Mouse (Mus musculus): ENCODE data around the gene Anp32e. TPM values are rescaled to one million over a fixed set of nuclear protein-coding genes. Genes with fewer than 3 reads are reported as not detected.
"Not testable (repeated sequence)": the region's sequence is repeated elsewhere in the genome, so short reads cannot be mapped to it uniquely, and the experiment has no call there.

Anp32e gene
- polyA plus RNA-seq, 1 experiment: 123 TPM

DNA sequence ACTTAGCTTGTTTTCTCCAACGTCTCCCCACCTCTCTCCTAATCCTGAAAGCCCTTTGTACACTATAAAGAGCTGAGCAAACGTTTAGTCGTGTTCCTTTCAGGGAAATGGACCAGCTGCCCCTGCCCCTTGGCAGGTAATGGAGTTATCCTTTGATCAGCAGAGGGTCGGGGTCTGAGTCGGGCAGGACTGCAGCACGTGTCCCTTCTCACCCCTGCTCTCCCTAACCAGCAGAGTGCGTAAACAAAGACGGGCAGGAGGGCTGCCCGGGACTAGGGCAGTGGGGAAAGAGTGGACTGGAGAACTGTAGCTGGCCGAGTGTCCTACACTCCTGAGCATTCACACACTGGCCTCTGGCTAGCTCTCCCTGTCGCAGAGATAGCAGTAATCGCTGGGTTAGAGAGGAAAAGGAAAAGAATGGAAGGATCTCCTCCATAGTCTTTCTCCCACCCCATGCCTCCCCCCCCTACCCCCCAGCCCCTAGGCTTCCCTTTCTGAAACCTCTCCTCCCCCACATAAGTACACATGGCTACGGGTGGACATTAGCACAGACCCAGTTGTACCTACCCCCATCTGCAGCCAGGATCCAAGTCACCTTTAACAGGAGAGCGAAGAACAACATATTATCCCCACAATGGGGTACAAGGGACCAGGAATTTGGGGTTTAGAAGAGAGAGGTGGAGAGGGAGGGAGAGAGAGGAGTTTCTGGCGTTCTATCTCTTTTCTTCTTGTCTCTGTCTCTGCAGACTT, 25.1 kb upstream of the Anp32e start:
- no peak for DNase-seq (ENCODE audit: extremely low spot score in 1 of 2, low spot score in 1 of 2)

DNA sequence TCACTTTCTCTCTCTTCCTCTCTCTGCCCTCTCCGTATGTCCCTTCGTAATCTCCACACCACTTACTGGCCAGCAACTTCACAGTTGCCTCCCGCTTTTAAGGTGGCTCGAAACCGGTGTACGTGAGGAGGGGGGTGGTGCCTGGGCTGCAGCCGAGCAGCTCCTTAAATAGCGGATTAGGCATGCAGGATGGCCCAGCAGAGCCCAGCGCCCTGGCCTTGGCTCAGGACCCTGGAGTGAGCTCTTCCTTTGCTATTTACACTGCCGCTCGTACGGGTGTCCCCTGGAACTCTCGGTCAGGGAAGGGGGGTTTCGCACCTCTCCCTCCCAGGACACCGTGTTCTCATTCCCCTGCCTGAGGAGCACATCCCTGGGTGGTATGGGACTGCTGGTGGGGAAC, 24.5 kb upstream of the Anp32e start, which contains the start of gene Car14:
Gene Car14, minus strand, starts transcription at position 124 of the 400 bp plus-strand sequence.
- DNase-seq (ENCODE audit: extremely low spot score in 1 of 2, low spot score in 1 of 2): no peak

DNA sequence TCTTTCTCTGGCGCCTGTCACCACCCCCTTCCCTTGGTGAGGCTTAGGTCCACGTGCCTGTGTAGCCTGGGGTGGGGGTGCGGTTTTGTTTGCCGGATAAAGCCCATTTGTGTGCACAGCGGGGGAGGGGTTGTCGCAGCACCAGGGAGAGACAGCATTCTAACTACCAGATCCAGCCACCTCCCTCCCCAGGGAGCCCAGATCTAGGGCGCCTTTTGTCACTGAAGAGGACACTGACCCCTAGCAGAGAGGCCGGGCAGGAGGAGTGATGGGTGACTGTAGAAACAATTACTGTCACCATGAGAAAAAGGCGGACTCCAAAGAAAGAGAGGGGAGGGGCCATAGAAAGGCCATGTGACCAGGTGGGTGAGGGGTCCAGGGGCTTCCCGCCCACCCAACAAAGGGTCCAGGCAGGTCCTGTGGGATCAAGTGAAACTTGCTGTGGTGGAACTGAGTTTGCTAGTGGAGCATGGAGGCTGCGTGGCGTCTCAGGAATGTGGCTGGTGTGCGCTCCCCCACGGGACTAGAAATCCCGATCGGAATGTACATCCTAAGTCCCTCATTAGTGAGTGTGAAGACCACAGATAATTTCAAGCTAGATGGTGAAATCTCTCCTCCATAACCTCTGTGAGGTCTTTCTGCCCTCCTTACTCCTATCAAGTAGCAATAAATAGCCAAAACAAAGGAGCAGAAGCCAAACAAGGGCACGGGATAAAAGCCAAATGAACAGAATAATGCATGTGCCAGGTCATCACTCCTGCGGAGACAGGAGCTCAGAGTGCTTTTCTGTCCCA, 23.7 kb upstream of the Anp32e start:
- DNase-seq (ENCODE audit: extremely low spot score in 1 of 2, low spot score in 1 of 2): peak in 1 of 2 experiments; percentile 53

DNA sequence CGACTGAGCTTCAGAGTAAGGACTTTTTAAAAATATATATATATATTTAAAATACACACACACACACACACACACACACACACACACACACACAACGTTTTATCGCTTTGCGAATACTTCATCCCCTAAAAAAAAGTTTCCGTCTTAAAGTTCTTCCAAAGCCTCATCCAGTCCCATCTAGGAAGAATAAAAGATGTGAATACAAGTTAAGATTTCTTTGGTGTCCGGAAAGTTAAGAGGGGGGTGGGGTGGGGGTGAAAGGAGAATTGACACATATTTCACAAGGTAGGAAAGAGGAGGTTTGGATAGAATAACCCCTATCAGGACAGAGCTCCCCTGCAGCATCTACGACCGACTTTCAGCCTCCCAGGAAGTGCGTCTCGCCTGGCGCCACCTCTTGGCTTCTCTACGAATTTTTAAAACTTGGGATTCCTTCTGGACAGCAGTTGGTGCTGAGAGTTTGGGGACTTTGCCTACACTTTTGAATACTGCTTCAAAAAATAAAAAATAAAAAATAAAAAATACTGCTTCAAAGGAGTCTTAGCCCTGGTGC, 23.0 kb upstream of the Anp32e start:
- DNase-seq (ENCODE audit: extremely low spot score in 1 of 2, low spot score in 1 of 2): peak in 1 of 2 experiments; percentile 59

DNA sequence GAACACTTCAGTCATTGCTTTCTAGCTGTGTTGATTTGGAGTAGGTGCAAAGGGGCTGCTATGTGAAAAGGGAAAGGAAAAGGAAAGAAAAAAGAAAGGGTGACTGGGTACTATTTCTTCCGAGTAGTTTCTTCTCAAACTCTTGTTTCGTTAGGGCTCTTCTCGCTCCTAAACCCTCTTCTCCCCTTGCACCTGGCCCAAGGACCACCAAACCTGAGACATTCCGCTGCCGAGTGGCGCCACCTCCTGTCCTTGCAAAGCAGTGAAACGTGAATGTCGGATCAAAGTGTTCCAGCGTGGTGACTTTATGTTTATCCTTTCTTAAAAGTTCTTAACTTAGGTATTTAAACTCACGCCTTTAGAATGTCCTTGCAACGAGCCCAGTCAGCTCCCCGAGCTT, 22.2 kb upstream of the Anp32e start:
- no peak for DNase-seq (ENCODE audit: extremely low spot score in 1 of 2, low spot score in 1 of 2)

DNA sequence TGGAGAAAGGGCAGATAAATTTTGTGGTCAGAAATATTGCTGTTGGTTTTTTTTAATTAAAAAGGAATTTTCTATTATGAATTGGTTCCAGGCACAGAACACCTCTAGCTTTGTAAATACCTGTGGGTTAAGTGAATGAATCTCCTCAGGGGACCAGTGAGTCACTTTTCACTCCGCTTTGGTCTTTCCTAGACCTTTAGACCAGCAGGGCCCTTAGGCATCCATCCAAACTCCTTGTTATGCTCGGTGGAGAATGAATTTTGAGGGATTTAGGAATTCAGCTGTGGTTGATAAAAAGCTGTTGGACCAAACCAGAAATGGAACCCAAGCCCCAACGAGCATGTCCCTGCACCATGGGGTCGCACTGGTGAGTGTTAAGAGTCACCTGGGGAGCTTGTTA, 21.4 kb upstream of the Anp32e start:
- no peak for DNase-seq (ENCODE audit: extremely low spot score in 1 of 2, low spot score in 1 of 2)

DNA sequence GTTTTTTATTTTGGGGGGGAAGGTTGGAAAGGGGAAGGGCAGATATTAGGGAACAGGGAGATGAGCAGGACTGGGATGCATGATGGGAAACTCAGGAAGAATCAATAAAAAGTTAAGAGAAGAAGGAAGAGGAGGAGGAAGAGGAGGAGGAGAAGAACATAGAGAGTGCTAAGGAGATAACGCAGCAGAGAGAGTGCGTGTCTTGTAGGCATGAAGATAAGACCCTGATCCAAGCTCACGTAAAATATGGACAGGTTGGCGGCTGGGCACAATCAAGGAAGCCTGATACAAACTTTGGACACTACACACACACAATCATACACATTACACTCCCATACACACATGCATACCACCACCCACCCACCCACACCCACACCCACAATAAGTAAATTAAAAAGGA, 14.3 kb upstream of the Anp32e start:
- DNase-seq (ENCODE audit: extremely low spot score in 1 of 2, low spot score in 1 of 2): no peak

DNA sequence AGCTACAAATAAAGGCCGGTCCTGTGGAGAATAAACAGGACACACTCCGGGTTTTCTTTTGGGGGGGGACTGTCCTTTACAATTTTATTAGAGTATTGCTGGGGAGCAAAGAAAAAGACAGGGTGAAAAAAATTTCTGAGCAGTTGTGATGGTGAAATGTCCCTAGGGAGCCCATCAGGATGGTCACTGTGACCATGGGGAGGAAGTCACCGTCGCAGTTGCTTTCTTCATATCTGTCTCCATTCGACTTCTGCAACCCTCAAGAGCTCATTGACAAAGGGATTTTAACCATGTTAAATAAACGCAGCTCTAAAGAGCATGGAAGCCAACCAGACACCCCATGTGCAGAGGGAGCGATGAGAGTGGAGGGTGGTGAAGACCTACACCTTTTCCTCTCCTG, 12.3 kb upstream of the Anp32e start:
- DNase-seq (ENCODE audit: extremely low spot score in 1 of 2, low spot score in 1 of 2): no peak

DNA sequence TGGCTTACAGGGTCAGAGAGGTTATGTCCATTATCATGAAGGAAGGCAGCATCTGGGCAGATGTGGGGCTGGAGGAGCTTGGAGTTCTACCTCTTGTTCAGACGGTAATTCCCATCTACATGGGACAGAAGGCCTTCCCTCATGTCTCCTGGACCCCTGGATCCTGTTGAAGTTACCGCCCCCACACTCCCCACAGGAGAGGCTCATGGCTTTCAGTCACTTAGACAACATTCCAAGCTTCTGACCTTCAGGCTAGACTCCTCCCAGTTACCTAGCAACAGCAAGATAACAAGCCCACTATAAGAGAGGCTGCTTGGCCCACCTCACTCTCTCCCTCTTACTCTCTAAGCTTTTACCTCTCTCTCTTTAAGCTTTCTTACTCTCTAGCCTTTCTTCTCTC, 8.5 kb upstream of the Anp32e start:
- not testable (repeated sequence) for DNase-seq (ENCODE audit: extremely low spot score in 1 of 2, low spot score in 1 of 2)

DNA sequence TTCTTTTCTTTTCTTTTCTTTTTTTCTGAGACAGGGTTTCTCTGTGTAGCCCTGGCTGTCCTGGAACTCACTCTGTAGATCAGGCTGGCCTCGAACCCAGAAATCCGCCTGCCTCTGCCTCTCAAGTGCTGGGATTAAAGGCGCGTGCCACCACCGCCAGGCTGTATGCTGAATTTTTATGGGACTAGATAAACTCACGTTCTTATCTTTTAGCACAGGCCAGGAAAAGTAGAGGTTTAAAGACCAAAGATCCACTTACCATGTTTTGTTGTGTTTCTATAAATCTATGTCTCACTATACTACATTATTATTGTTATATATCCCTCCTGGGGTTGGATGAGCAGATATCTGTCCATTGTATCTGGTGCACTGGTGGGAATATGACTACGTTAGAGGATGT, 5.6 kb upstream of the Anp32e start:
- DNase-seq (ENCODE audit: extremely low spot score in 1 of 2, low spot score in 1 of 2): not testable (repeated sequence)

DNA sequence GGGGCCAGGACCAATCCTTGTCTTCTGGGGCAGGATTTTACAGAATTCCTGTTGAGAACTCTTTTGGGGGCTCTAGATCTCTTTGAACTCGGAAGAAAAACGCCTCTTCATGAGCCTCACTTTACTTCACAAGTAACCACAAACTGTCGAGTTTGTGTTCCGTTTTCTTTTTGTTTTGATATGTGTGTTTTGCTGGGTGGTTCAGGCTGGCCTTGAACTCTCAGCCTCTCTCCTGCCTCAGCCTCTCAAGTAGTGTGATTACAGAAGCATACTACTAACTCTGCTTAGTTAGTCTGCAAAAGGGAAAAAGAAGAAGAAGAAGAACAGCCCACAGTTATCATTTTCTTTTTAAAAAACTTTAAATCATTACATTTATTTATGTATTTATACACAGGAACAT, 4.9 kb upstream of the Anp32e start:
- no peak for DNase-seq (ENCODE audit: extremely low spot score in 1 of 2, low spot score in 1 of 2)

DNA sequence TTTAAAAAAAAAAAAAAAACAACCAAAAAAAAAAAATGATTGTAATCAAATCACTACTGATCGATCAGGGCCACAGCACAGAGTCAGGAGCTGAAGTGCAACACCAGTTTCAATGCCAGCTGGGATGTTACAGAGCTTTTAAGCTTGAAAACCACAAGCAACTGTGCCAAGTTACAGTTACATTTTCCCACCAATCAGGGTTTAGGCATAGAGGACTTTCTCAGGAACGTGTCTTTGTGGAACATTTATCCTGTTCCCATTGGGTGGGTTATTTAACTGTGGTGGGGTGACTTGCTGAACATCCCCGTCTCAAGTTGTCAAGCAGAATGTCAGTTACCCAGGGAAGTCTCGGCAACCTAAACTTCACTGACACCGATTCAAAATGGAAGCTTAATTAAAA, 4.0 kb upstream of the Anp32e start:
- no peak for DNase-seq (ENCODE audit: extremely low spot score in 1 of 2, low spot score in 1 of 2)

DNA sequence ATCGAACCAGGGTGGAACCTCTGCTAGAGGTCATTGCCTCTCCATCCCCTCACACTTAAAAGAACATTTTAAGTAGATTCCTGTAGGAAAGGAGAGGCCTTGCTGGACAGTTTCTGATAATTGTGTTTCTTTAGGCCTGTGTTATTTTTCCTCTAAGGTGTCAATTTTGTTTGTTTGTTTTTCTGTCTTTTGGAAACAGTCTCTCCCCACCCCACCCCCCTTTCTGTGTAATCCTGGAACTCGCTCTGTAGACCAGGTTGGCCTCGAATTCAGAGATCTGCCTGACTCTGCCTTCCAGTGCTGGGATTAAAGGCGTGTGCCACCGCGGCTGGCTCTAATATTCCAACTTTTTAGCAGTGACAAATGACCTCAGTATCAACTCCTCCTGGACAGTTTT, 787 bp upstream of the Anp32e start:
- DNase-seq (ENCODE audit: extremely low spot score in 1 of 2, low spot score in 1 of 2): no peak

DNA sequence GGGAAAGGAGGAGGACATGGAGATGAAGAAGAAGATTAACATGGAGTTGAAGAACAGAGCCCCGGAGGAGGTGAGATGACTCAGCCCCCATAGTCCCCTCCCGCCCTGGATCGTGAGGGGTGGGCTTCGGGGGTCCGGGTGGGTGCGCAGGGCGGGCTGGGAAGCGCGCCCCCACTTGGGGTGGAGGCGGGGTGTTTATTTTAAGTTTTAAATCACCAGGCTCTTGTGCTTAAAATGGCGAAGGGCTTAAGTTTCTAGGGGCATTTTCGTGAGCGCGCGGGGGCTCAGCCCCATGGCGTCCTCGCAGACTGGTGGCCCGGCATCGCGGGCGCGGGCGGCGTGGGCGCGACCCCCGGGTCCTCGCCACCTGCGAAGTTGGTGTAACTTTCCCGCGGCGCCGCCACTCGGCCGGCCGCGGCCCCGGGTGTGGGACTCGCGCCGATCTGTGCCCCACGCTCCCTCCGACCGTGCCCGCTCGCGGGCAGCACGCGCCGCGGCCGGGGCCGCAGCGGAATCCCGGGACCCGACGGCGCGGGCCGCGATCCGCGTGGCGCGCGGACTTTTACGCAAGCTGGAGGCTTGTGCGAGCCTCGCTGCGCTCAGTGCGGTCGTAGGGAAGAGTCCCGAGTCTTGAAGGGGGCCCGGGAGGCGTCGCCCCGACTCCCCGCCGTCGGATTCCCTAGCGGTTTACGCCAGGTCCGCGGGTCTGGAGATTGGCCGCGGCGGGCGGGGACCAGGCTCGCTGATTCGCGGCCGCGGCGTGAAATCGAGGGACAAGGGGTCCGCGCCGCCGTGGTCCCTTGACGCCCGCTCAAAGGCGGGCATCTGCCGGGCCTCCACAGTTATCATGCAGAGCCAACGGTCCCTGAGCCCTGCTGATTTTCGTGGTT, 780 bp downstream of the Anp32e start:
- peak in 1 of 2 experiments; percentile 15 for DNase-seq (ENCODE audit: extremely low spot score in 1 of 2, low spot score in 1 of 2)

DNA sequence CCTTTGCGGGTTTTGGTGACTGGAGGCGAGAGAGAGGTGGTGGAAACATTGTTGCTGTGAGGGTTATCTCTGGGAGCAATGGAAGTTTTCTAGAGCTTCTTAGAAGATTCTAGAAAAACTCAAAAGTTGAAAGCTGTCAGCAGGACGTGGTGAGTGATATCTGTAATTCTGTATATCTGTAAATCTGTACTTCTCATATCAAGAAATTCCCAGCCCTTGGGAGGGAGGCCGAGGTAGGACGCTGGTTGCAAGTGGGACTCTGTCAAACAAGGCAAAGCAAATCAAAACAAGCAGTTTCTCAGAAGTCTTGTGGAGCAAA, 1.4 kb downstream of the Anp32e start:
- no peak for DNase-seq (ENCODE audit: extremely low spot score in 1 of 2, low spot score in 1 of 2)

DNA sequence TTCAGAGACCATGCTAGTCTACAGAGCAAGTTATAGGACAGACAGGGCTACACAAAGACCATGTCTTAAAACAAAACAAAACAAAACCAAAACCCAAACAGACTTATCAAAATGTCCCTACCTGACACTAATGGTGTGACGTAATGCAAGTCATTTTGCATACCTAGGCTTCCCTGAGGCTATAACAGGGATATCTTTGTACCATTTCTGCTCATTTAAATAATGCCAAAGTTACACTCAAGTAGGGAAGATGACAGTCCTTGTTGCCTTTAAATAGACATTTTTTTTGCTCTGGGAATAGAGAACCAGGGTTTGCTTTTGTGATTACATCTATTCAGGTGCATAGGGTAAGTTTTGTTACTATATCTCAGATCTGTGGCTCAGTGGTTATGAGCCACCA, 2.4 kb downstream of the Anp32e start:
- DNase-seq (ENCODE audit: extremely low spot score in 1 of 2, low spot score in 1 of 2): no peak

DNA sequence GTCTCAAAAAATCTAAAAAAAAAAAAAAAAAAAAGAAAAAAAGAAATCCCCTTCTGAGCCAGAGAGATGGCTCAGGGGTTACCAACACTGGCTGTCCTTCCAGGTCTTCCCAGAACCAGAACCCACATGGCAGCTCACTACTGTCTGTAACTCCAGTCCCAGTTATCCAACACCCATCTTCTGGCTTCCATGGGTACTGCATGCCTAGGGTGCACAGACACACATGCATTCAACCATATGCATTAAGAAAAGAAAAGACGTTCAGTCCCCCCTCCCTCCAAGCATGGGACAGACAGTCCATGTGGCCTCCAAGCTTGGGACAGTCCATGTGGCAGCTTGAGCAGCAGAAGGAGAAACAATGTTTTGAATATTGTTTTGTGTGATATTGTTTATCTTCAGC, 3.1 kb downstream of the Anp32e start:
- no peak for DNase-seq (ENCODE audit: extremely low spot score in 1 of 2, low spot score in 1 of 2)

DNA sequence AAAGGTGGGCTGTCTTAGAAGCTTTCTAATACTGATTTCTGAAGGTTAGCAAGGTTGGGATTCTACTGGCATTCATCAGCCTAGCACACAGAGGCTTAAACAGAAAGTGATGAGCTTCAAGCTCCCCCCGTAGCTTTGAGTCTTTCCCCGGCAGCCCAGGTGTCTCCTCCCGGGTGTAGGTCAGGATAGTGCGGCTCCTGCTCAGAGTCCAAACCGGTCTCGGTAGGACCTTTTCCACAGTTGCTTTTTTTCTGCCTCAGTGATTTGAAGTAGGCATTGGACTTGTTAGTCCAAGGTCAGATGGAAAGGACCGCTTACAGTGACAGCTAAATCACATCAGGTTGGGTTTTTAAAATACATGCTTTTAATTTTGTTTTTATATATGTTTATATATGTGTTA, 3.5 kb downstream of the Anp32e start:
- DNase-seq (ENCODE audit: extremely low spot score in 1 of 2, low spot score in 1 of 2): no peak

DNA sequence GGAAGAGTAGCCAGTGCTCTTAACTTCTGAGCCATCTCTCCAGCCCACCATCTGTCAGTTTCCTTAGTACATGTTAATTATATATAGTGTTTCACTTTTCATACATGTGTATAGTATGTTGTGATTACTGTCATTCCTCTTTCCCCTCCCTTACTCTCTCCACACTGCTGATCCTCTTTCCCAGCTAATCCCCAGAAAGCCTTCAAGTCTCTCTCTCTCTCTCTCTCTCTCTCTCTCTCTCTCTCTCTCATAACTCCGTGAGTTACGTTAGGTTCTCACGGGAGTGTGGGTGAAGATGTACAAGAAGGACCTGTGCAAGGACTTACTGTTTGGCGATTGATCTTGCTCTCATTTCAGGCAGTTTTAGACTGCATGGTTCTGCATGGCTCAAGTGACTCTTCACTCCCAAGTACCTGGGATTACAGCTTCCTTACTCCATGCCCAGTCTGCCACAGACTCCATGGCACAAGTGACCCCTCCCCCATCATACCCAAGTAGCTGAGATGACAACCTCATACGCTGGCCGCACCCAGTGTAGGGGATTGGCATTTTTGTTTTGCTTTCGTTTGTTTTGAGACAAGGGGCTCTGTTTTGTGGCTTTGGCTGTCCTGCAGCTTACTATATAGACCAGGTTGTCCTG, 4.2 kb downstream of the Anp32e start:
- no peak for DNase-seq (ENCODE audit: extremely low spot score in 1 of 2, low spot score in 1 of 2)

DNA sequence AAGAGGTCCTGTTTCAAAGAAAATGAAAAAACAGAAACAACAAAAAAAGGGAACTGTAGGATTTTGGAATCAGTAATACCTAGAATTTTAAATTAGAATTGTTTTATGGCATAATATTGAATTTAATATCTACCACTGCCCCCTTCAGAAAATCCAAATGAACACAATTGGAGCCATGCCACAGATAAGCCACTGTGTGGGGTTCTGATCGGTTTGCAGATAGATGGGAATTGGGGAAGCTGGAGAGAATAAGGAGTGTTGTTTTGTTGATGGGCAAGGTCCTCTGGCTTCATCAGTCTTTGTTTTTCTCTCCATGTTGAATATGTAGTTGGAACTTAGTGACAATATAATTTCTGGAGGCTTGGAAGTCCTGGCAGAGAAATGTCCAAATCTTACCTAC, 5.4 kb downstream of the Anp32e start:
- DNase-seq (ENCODE audit: extremely low spot score in 1 of 2, low spot score in 1 of 2): no peak

Data from frontal cortex, adult 2 months (tissue).